Mouse (Mus musculus) layer of hippocampus, postnatal 14 days (tissue): ENCODE results near the gene Txn2. TPM values are rescaled to one million over a fixed set of nuclear protein-coding genes. Genes with fewer than 3 reads are reported as not detected.

Source experiments
- DNase-seq, 2 experiments: peaks; one replicate each; pipeline ENCODE4 v3.0.0; 2021 to 2022; ENCODE audit warnings: low spot score in 2 of 2, mixed read lengths in 1 of 2
- total RNA-seq, 2 experiments: library from RNA; stranded (reverse); gene quantifications; 2 replicates each; pipeline ENCODE4 v1.2.3; 2021

Txn2 gene
- total RNA-seq, 2 experiments from 2014 or later: 106 to 116 TPM

- no peak for DNase-seq
These were observed 17.7 kb downstream of the Txn2 start for GRCm38 (mm10) chr15:77911065-77911464.

DNA sequence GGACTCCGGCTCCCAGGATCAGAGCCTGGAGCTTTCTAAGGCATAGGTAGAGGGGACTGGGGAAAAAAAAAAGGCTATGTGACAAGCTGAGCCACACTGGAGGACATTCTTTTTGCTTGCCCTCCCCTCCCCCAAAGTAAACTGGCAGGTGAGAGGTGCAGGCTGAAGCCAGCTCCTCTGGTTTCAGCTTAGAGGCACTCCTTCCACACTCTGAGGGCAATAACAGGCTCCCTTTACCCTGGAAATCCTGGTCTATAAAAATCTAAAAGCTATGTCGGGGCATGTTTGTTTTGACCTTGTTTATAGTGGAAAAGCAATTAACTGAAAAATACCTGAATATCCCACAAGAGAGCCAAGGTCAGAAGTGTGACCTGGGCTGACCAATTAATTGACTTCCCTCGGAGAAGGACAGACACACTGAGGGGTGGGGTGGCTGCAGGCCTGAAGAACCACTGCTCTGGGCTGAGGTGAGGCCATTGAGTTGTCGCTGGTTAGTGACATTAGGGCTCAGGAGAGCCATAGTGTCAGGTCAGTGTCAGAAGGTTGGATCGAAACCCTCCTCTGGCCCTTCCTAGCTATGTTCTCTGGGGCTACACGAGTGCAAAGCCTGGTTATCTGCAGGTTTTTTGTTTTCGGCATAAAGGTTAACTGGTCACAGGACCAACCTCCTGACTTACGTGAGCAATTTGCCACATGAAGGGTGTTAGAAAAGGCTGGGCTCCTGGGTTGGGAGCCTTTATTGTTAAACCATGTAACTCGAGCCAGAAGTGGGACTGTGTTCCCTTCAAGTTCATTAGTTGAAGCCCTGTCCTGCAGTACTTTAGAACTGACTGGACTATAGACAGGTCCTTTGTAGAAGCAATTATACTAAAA lies 20.9 kb downstream of the Txn2 start:
- DNase-seq: no peak

GRCm38 (mm10) chr15:77906545-77906944 lies 22.3 kb downstream of the Txn2 start:
- DNase-seq: no peak

- DNase-seq: no peak
These were observed 22.7 kb downstream of the Txn2 start for GRCm38 (mm10) chr15:77906081-77906480.

- no peak for DNase-seq
These were observed 23.4 kb downstream of the Txn2 start for GRCm38 (mm10) chr15:77905275-77905970.

DNA sequence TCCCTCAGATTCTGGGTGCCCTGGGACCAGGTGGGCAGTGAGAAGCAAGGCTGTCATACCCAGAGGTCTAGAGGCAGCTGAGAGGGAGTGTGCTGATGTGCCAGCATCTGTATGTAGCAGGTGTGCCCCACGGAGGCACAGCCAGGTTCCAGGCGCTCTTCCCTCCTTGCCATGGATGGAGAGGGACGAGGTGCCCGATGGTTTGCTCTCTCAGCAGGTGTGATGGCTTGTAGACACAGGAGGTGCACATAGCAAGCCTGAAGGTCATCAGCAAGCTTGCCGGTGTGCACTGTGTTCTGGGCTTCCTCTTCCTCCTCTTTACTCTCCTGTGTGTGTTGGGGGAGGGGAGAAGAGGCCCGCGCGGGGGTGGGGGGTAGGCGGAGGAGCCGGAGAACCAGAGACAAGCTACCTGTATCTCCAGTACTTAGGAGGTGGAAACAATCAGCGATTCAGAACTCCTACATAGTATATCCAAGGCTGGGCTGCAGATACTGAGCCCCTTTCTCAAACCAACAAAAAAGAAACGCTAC lies 24.4 kb downstream of the Txn2 start:
- DNase-seq: no peak

DNA sequence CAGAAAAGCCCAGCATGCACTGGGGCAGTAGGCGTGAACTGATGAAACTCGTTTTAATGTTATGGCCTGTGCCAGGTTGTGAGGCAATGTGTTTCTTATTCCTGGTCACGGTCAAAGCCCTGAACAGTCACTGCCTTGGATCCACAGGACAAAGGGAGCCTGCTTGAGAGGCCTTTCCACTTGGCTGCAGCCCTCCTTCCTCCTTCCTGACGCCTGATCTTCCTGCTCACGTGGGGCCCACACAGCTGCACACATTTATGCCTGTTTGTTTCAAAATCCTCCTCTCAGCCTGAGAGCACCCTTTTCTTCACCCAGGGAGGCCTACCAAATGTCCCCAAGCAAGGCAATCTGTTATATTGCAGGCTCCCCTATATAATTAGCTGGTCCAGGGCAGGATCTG lies 25.6 kb downstream of the Txn2 start:
- no peak for DNase-seq

- DNase-seq: no peak
These were observed 33.9 kb downstream of the Txn2 start for GRCm38 (mm10) chr15:77894926-77895325.

- no peak for DNase-seq
These were observed 35.5 kb downstream of the Txn2 start for GRCm38 (mm10) chr15:77893292-77893691.

- no peak for DNase-seq
These were observed 36.4 kb downstream of the Txn2 start for GRCm38 (mm10) chr15:77892420-77892819.

DNA sequence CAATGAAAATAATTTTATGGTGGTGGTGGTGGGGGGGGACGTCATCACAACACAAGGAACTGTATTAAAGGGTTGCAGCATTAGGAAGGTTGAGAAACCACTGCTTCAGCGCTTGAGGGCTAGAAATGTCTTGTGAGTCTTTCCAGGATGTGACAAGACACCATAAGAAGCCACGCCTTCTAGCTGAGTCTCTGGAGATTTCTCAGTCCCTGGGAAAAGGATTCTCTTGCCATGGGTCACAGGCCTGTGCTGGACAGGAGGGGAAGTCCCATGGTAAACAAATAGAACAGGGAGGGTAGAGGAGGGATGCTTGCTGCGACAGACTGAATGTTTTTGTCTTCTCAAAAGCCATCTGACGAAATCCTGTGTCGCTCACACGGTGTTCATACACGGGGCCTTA lies 37.0 kb downstream of the Txn2 start:
- DNase-seq: no peak

DNA sequence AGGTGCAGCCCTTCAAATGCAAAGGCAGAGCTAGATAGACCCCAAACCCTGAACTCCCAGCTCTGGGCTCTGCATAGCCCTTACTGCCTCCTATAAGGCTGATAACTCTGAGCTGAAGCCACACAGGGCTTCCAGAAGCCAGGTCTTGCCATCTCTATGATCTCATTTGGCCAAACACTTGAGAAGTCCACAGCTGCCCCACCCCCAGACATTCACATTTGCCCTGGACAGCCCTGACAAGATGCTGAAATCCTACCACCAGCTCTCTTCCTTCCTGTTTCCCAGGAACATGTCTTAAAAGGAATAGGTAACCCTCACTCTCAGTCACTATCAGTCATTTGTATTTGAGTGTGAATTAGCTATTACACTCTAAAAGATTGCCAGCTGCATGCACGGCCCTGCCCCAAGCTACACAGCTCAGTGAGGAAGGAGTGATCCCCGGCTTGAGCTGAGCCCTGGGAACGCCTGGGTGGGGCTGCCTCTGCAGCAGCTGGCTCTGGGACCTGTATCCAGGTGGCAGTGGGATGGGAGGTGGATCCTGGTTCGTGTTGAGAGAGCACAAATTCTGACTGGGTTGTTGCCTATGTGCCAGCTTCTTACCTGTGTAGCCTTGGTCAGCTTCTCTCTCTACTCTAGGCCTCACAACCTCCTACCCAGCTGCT lies 38.9 kb downstream of the Txn2 start:
- no peak for DNase-seq

- DNase-seq: no peak
These were observed 40.5 kb downstream of the Txn2 start for GRCm38 (mm10) chr15:77888286-77888685.

- DNase-seq: no peak
These were observed 41.7 kb downstream of the Txn2 start for GRCm38 (mm10) chr15:77887093-77887488.

GRCm38 (mm10) chr15:77886369-77887092 lies 42.3 kb downstream of the Txn2 start:
- no peak for DNase-seq

GRCm38 (mm10) chr15:77885945-77886344 lies 42.9 kb downstream of the Txn2 start:
- DNase-seq: no peak

- no peak for DNase-seq
These were observed 43.6 kb downstream of the Txn2 start for GRCm38 (mm10) chr15:77885159-77885558.

DNA sequence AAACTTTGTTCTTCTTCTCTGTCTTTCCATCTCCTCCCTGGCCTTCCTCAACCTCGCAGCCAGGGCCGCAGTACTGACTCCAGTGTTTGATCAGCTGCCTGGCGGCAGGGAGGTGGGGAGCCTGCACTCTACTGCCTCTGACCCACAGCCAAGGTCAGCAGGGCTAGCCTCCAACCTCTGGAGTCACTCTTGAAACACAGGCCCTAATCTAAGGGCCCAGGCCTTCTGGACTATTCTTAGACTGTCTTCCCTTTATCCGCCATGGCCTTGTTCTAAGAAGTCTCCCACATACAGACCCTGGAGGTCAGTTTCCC lies 45.2 kb downstream of the Txn2 start:
- DNase-seq: no peak

DNA sequence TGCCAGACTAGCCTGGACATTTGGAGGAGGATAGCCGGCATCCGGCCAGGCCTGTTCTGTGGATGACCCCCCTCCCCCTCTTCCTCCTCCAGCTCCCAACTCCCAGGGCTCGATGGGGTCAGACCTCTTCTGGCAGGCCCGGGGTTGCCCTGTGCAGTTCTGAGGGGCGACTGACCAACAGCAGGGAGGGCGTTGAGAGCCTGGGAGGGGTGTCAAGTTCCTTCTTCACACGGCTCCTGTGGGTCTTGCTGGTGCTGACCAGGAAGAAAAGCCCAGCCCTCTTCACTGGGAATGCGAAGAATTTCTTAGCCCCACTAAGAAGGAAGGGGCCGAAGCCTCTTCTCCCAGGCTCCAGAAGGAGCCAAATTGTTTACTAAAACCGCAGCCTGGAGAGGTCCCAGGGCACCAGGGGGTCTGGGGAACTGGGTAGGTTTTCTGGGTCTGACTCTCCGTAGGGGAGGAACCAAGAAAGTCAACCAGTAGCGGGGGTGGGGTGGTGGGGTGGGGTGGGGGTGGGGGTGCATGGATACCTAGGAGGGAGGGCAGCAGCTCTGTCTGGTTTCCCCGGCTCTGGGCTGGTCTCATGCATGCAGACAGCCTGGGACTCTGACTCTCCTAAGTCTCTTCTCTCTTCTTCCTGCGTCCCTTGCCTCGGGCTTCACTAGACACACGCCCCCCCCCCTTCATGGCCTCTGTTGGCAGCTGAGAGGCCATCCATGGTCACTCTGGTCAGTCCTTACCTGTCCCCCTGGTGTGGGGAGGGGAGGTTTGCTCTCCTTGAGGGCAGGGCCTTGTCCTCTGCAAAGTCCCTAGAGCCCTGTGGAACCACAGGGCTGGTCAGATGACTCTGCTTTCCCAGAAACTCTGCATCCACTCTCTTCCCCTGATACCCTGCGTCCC lies 45.8 kb downstream of the Txn2 start:
- no peak for DNase-seq

GRCm38 (mm10) chr15:77882297-77882696 lies 46.5 kb downstream of the Txn2 start:
- DNase-seq: no peak
